Mouse (Mus musculus): ENCODE results near the gene Slc5a7. TPM values are rescaled to one million over a fixed set of nuclear protein-coding genes. Genes with fewer than 3 reads are reported as not detected.

The Slc5a7 gene
- 0.71 and 0.96 TPM in 2 replicates for polyA plus RNA-seq (2014; fragmentation: Nextera tagmentation; extraction: Ambion mirVana)

GRCm38 (mm10) chr17:54298934-54299333 is at the start of gene Slc5a7:
Gene Slc5a7, minus strand, starts transcription at chr17:54299034.
- no peak for DNase-seq (ENCODE audit: low spot score)
- no peak for ATAC-seq
- 77% methylated on average over 1 of the region's 1 CpGs for WGBS

GRCm38 (mm10) chr17:54347672-54348071 is 48.8 kb upstream of the Slc5a7 start:
- H3K9ac ChIP-seq (ENCODE audit: low read length) = no peak overlapping the region
- no peak overlapping the region for H3K27ac ChIP-seq (ENCODE audit: low read depth, low read length)
- no peaks in the 10 kb centered on the region for H3K27me3 ChIP-seq (replicated peaks; ENCODE audit: control insufficient read depth, insufficient read depth, low read length)
- H3K36me3 ChIP-seq (ENCODE audit: control insufficient read depth, insufficient read depth, low read length) = no peaks in the 10 kb centered on the region
- no peak overlapping the region for H3K4me2 ChIP-seq (ENCODE audit: low read length)
- no peaks in the 10 kb centered on the region for H3K4me1 ChIP-seq (ENCODE audit: control insufficient read depth, insufficient read depth, low read length)
- no peak for DNase-seq (ENCODE audit: low spot score)
- H3K9me3 ChIP-seq (replicated peaks; ENCODE audit: control insufficient read depth, low read length) = no peaks in the 10 kb centered on the region
- ATAC-seq = no peak
- 83% methylated on average over 8 of the region's 8 CpGs for WGBS
- H3K4me3 ChIP-seq (ENCODE audit: low read depth, low read length) = no peak overlapping the region

More at GRCm38 (mm10) chr17:54298934-54299333, at the start of gene Slc5a7:
- no peaks in the 10 kb centered on the region for H3K36me3 ChIP-seq (ENCODE audit: control insufficient read depth, insufficient read depth, low read length)
- peak within 1 kb of the TSS; percentile 44 for H3K9ac ChIP-seq (ENCODE audit: low read length)
- peak within 1 kb of the TSS; percentile 33 for H3K4me3 ChIP-seq (ENCODE audit: low read depth, low read length)
- no peaks in the 10 kb centered on the region for H3K9me3 ChIP-seq (replicated peaks; ENCODE audit: control insufficient read depth, low read length)
- H3K4me2 ChIP-seq (ENCODE audit: low read length) = peak within 1 kb of the TSS; percentile 72
- no peaks in the 10 kb centered on the region for H3K27me3 ChIP-seq (replicated peaks; ENCODE audit: control insufficient read depth, insufficient read depth, low read length)
- peaks cover 4% of the 10 kb centered on the region; the same call in 1 of the 2 replicates for H3K4me1 ChIP-seq (ENCODE audit: control insufficient read depth, insufficient read depth, low read length)
- no peak within 1 kb of the TSS for H3K27ac ChIP-seq (ENCODE audit: low read depth, low read length)

DNA sequence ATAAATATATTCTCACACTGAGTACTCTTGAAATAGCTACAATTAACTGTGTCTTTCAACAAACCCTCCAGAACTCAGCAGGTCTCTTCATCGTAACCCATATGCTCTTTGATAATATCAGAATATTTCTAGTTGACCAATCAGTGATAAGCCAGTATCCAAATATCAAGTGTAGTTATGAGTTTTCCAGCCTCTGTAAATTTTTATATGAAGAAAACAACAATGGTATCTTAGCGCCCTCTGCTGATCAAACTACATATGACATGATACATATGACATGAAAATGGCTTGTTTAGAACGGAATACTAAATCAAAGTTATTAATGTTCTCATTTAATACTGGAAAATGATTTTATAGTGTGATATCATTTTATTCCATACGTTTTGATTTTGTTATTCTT is 44.6 kb upstream of the Slc5a7 start:
- H3K9me3 ChIP-seq (replicated peaks; ENCODE audit: control insufficient read depth, low read length) = no peaks in the 10 kb centered on the region
- H3K27ac ChIP-seq (ENCODE audit: low read depth, low read length) = no peak overlapping the region
- no peak overlapping the region for H3K4me2 ChIP-seq (ENCODE audit: low read length)
- H3K36me3 ChIP-seq (ENCODE audit: control insufficient read depth, insufficient read depth, low read length) = no peaks in the 10 kb centered on the region
- H3K27me3 ChIP-seq (replicated peaks; ENCODE audit: control insufficient read depth, insufficient read depth, low read length) = no peaks in the 10 kb centered on the region
- 27% methylated on average over 4 of the region's 4 CpGs for WGBS
- no peak overlapping the region for H3K9ac ChIP-seq (ENCODE audit: low read length)
- H3K4me3 ChIP-seq (ENCODE audit: low read depth, low read length) = no peak overlapping the region
- no peaks in the 10 kb centered on the region for H3K4me1 ChIP-seq (ENCODE audit: control insufficient read depth, insufficient read depth, low read length)
- ATAC-seq = no peak
- peak; percentile 76 for DNase-seq (ENCODE audit: low spot score)

DNA sequence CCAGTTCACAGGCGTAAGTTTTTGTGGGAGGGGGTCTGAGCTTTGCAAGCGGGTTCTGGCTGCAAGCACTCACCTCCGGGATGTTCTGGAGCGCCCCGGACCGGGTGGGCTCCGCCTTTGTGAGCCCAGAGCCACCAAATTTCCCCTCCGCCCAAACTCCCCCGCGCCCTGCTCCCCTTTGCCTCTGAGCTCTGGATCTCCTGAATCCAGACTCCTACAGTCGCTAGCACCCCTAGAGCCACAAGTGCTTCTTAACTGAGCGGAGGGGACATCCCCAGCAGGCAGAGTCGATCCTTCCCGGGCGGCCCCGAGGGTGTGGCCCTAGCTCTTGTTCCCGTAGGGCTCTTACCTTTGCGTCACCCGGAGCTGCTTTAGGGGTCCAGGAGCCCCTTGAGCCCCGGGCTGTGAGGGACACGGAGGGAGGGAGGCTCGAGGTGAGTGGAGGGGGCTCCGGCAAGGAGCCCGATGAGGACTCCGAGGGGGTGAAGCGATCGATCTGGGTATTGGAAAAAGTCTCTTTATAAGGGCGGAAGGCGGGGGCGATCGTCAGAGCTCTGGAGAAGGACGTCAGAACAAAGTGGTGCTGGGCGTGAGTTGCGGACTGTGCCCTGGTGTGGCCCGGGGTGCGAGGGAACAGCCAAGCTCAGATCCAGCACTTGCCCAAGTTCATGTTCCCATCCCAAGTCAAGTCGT is 456 bp downstream of the Slc5a7 start:
- Histone ChIP-seq H3K27ac (ENCODE audit: low read depth, low read length) (no peak overlapping the region), H3K9me3 (replicated peaks; ENCODE audit: control insufficient read depth, low read length) (no peaks in the 10 kb centered on the region), H3K4me2 (ENCODE audit: low read length) (peak overlapping the region; percentile 72), H3K4me1 (ENCODE audit: control insufficient read depth, insufficient read depth, low read length) (peaks cover 4% of the 10 kb centered on the region; the same call in 1 of the 2 replicates), H3K4me3 (ENCODE audit: low read depth, low read length) (peak overlapping the region; percentile 33), H3K27me3 (replicated peaks; ENCODE audit: control insufficient read depth, insufficient read depth, low read length) (no peaks in the 10 kb centered on the region), H3K36me3 (ENCODE audit: control insufficient read depth, insufficient read depth, low read length) (no peaks in the 10 kb centered on the region), H3K9ac (ENCODE audit: low read length) (peak overlapping the region; percentile 44)
- ATAC-seq (peak; percentile 81), DNase-seq (ENCODE audit: low spot score) (peak; percentile 28)
- WGBS = 2% methylated on average over 37 of the region's 37 CpGs

GRCm38 (mm10) chr17:54250783-54251182 is 48.1 kb downstream of the Slc5a7 start:
- Histone ChIP-seq H3K36me3 (ENCODE audit: control insufficient read depth, insufficient read depth, low read length) (no peaks in the 10 kb centered on the region), H3K4me2 (ENCODE audit: low read length) (no peak overlapping the region), H3K9ac (ENCODE audit: low read length) (no peak overlapping the region), H3K9me3 (replicated peaks; ENCODE audit: control insufficient read depth, low read length) (no peaks in the 10 kb centered on the region), H3K4me1 (ENCODE audit: control insufficient read depth, insufficient read depth, low read length) (no peaks in the 10 kb centered on the region), H3K27me3 (replicated peaks; ENCODE audit: control insufficient read depth, insufficient read depth, low read length) (no peaks in the 10 kb centered on the region), H3K27ac (ENCODE audit: low read depth, low read length) (no peak overlapping the region), H3K4me3 (ENCODE audit: low read depth, low read length) (no peak overlapping the region)
- ATAC-seq (no peak), DNase-seq (ENCODE audit: low spot score) (no peak)

DNA sequence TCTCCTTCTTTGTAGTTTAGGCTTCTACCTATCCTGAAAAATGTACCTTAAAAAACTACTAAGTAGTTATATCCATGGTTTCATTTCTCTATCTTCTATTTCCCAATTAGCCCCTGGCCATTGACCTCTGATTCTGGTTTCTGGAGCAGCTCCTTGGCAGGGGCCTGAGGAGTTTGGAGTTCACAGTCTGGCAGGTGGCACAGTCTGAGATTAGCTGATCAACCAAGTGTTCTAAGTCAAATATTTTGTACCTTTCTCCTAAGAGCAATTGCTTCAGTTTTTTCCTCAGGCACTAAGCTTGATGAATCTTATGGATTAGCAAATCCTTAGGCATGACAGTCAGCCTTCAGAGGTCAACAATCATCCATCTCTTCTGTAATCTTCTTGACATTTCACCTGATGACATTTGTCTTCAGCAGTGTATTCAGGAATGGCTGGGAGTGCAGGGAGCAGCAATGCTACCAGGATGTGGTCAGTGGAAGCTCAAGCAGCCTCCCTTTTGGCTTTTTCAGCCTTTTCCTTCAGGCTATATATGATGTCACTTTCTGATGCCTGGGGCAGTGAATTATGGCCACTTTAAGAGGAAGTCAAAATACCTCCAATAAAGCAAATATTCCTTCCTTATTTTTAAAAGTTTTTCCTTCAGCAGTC is 55.1 kb downstream of the Slc5a7 start:
- ATAC-seq = no peak
- H3K36me3 ChIP-seq (ENCODE audit: control insufficient read depth, insufficient read depth, low read length) = no peaks in the 10 kb centered on the region
- H3K27ac ChIP-seq (ENCODE audit: low read depth, low read length) = no peak overlapping the region
- no peaks in the 10 kb centered on the region for H3K27me3 ChIP-seq (replicated peaks; ENCODE audit: control insufficient read depth, insufficient read depth, low read length)
- H3K4me2 ChIP-seq (ENCODE audit: low read length) = no peak overlapping the region
- DNase-seq (ENCODE audit: low spot score) = no peak
- H3K4me3 ChIP-seq (ENCODE audit: low read depth, low read length) = no peak overlapping the region
- H3K4me1 ChIP-seq (ENCODE audit: control insufficient read depth, insufficient read depth, low read length) = no peaks in the 10 kb centered on the region
- no peak overlapping the region for H3K9ac ChIP-seq (ENCODE audit: low read length)
- H3K9me3 ChIP-seq (replicated peaks; ENCODE audit: control insufficient read depth, low read length) = no peaks in the 10 kb centered on the region

DNA sequence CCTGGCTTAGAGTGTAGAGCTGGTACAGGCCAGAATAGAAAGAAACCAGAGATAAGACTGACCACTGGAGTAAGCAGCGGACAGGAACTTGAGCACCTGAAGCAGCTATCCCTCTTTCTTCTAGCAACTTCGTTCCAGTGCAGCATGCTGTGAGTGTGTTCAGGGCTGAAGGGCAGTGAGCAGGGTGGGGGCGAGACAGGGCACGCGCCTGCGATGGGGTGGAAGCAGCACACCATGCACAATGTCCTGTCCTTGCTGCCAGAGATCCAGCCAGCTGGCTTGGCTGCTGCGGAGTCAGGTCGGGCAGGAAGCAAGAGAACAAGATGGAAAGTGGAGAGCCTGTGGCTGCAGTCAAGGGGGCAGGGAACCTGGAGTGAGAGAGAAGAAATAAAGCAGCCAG is 59.4 kb downstream of the Slc5a7 start:
- H3K4me3 ChIP-seq (ENCODE audit: low read depth, low read length) = no peak overlapping the region
- H3K9ac ChIP-seq (ENCODE audit: low read length) = no peak overlapping the region
- H3K9me3 ChIP-seq (replicated peaks; ENCODE audit: control insufficient read depth, low read length) = no peaks in the 10 kb centered on the region
- DNase-seq (ENCODE audit: low spot score) (no peak), ATAC-seq (no peak)
- H3K4me2 ChIP-seq (ENCODE audit: low read length) = no peak overlapping the region
- no peaks in the 10 kb centered on the region for H3K4me1 ChIP-seq (ENCODE audit: control insufficient read depth, insufficient read depth, low read length)
- WGBS = 81% methylated on average over 8 of the region's 8 CpGs
- no peaks in the 10 kb centered on the region for H3K36me3 ChIP-seq (ENCODE audit: control insufficient read depth, insufficient read depth, low read length)
- no peak overlapping the region for H3K27ac ChIP-seq (ENCODE audit: low read depth, low read length)
- no peaks in the 10 kb centered on the region for H3K27me3 ChIP-seq (replicated peaks; ENCODE audit: control insufficient read depth, insufficient read depth, low read length)
